Mouse (Mus musculus) urinary bladder, postnatal 25 days (tissue): ENCODE measurements around the gene Sel1l3.
A peak's percentile ranks its signal among the peaks of the same experiment; 100 is the strongest.

Experiments
- DNase-seq: peaks from one replicate; pipeline ENCODE4 v3.0.0; 2022; ENCODE audit warnings: low spot score

The Sel1l3 gene

DNA sequence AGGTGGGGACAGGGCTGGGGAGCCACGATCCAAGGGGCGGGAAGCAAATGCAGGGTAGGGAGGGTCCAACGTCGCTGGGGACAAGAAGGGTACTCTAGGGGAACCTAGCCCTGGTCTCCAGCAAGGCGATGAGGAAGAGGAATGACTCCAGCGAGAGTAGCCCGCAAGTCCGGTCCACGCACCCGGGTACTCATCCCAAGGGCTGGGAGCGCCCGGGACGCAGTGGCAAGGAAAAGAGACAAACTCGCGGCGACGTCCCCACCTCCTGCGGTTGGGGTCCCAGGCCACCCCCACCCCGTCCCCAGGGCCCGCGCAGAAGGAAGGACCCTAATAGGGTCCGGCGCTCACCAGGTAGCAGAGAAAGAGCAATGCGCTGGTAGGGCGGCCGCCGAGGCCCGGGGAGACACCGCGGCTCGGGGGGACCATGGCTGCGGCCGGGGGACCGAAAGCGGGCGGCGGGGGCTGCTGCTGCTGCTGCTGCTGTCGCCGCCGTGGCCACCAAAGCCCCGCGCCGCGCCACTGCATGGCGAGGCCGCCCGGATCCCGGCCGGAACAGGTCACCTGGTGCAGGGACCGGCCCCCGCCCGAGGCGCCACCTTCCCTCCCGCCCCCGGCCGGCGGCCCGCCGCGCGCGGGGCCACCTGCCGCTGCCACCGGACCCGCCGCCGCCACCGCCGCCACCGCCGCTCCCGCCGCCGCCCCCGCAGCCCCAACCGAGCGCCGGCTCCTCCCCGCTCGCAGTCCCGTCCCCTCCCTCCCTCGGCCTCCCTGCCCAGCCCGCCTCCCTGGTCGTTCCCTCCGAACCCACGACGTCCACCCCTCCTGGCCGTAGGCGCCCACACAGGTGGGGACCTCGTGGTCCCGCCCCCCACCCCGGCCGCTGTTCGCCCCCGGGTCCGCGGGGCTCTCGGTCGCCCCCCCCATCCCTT, 681 bp downstream of the Sel1l3 start:
- peak; percentile 23 for DNase-seq

DNA sequence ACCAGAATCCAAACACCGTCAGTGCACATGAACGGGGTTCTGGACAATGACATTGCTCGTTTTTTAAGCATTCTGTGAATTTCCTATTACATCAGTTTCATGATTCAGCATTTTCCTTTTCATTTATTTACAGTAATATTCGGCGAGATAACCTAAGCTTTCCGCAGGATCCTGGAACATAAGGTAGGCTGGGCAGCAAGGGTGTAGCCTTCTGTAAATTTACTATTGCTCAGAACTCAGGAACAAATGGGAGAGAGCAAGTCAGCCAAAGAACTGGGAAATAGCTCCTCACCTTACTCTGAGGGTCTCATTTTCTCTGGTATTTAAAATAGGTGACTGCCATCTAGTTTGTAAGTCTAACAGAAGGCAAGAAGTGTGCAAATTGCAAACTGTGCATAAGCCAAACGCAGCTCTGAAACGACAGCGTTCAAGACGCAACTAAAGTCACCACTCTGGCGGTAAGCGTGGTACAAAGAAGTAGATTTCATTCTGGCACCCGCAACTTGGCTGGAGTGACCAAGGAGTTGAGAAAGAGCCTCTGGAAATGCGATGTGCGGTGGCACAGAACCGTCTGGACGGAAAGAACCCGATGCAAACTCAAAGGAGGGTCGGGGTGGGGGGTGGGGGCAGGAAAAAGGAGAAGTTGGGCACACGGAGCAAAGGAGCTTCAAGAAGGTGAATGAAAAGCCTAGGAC, 1.5 kb downstream of the Sel1l3 start:
- no peak for DNase-seq

DNA sequence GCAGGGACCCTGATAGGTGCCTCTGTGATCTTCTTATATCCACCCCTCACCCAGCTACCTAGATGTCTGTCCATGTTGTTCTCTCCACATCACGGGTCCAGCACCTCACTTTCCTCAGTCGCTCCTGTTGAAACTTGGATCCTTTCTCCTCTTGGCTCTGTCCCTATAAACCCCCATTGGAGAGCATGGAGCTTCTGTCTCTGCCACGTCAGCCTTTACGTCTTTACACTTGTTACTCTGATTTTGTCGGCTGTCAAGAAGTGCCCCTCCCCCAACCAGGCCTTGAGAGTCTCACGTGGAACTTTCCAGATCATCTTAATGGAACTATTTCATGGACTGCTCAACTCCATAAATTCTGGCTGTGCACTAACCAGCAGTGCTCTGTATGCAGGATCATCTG, 2.5 kb downstream of the Sel1l3 start:
- DNase-seq = no peak

- DNase-seq = no peak
These were observed 3.2 kb downstream of the Sel1l3 start for GRCm38 (mm10) chr5:53210481-53210880.

DNA sequence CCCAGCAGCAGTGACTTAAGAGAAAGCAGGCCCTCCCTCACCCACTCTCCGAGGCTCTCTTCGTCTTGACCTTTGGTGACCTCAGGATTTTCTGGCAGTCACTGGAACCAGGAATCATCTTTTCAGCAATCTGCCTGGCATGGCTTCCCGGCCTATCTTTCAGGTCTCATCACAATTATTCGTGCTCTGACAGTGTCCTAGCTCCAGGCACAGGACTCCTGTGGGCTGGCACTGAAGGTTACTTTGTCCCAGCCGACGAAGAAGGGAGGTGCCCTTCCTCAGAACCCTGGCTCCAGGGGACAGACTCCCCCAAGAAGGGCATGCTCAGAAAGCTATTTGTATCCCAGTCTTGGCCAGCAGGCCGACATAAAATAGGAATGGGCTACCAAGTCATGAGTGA, 4.0 kb downstream of the Sel1l3 start:
- no peak for DNase-seq

GRCm38 (mm10) chr5:53208731-53209130, 5.0 kb downstream of the Sel1l3 start:
- DNase-seq = no peak

GRCm38 (mm10) chr5:53206575-53206974, 7.2 kb downstream of the Sel1l3 start:
- DNase-seq = no peak

DNA sequence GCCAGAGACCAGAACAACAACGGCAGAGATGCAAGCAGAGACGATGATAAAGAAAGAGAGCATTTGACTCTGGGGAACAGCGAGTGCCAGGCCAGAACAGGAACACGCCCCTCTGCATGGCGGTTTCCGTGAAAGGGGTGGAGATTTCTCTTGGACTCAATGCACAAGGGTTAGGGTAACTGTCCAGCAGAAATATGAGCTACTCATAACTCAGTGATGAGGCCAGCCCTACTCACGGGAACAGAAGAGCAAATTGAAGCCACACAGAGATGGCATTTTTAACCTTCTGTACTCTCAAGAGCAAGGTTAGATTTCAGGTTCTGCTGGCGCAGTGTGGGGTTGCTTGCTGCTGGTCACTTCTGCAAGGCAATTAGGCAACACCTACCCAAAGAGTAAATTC, 11.0 kb downstream of the Sel1l3 start:
- DNase-seq = no peak

GRCm38 (mm10) chr5:53200825-53201224, 12.9 kb downstream of the Sel1l3 start:
- DNase-seq = no peak

- no peak for DNase-seq
These were observed 15.3 kb downstream of the Sel1l3 start for GRCm38 (mm10) chr5:53198408-53198807.

GRCm38 (mm10) chr5:53196387-53197088, 17.2 kb downstream of the Sel1l3 start:
- DNase-seq = no peak

GRCm38 (mm10) chr5:53194841-53195240, 18.9 kb downstream of the Sel1l3 start:
- no peak for DNase-seq

DNA sequence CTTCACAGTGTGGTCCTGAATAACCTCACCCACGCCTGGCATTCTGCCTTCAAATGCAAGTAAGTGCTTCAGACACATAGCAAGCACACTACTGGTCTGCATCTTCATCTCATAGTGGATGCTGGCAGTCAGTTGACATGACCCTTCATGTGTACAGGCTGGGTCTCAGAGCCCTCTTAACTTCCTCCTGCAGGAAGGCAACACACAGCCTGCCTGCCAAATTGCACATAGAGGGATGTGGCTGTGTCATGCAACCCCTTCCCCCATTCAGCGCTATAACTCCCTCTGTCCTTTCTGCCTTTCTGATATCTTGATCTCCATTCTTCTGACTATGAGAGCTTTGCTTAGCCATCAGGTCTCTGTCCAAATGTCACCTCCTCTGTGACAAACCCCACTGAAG, 19.3 kb downstream of the Sel1l3 start:
- no peak for DNase-seq

DNA sequence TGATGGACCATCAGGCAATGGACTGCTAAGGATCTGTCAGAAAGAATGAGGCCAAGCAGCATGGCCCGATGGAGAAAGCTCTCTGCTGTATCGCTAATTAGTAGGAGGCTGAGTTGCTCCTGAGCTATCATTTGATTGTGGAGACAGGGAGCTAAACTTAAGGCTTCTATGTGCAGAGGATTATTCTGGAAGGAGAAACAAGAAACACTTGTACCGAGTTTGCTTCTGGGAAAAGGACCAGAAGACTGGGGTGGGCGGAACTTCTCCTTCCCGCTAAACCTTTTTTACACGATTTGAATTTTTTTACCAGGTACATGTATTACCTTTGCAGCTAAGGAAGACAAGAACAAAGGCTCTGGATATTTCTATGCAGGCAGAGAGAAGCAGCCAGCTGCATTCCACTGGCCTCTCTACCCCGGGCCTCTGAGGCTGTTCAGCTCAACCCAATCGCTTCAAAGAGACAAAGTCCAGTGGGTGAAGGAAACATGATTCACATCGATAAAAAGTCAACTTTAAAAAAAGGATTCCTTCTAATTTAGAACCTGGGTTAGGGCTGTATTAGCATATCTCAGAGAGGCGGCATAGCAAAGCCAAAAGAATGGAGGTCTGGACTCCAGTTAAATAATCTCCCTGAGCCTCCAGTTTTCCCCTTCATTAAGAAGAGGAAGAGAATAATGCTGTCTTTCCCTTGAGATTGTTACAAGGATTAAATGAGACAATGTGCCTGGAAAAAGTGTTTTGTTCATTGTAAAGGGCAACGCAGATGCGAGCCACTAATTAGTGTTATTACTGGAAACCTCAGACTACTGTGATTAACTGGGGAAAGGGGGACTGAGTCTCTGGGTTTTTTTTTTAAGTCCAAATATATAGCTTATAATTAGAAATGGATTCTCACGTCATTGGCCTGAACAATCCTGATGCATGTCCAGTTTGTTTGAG, 20.4 kb downstream of the Sel1l3 start:
- no peak for DNase-seq

GRCm38 (mm10) chr5:53188608-53189007, 25.1 kb downstream of the Sel1l3 start:
- DNase-seq = no peak

DNA sequence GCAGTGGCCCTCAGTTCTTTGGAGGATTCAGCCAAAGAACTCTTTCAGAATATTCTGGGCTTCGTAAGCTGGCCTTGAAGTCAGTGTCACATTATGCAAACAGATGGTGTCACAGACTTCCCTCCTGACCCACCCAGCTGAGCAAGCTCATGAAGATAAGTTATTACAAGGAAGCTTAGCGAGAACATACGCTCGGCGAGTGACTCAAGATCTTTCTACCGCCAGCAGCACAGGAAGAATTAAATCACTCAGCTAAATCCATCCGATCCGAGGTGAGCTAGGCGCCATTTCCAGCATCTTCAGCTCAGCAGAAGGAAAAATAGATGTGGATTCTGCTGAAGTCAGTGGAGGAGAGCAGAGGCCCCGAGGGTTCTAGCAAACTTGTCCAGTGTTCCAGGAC, 26.5 kb downstream of the Sel1l3 start:
- DNase-seq = no peak

DNA sequence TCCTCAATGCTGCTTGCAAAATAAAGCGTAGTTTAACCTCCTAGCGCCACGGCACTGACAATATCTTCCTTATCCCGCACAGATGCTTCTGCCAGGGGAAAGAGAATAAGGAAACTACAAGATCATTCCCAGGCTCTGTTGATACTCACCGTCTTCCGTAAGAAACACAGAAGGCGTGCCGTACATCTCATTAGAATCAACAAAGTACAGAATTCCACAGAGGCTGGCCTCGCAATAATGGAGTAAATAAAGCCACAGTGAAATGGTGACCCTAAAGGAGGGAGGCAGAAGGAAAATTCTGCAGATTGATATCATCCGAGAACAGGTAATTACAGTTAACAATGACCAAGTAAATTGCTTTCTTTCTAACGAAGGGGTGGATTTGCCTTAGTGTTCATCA, 27.9 kb downstream of the Sel1l3 start:
- no peak for DNase-seq

- DNase-seq = no peak
These were observed 33.8 kb downstream of the Sel1l3 start for GRCm38 (mm10) chr5:53179965-53180364.

GRCm38 (mm10) chr5:53176703-53177102, 37.0 kb downstream of the Sel1l3 start:
- no peak for DNase-seq

GRCm38 (mm10) chr5:53176075-53176474, 37.7 kb downstream of the Sel1l3 start:
- DNase-seq = no peak

GRCm38 (mm10) chr5:53175195-53175594, 38.5 kb downstream of the Sel1l3 start:
- DNase-seq = no peak

- DNase-seq = no peak
These were observed 39.3 kb downstream of the Sel1l3 start for GRCm38 (mm10) chr5:53174461-53174860.
